Mouse (Mus musculus) olfactory bulb, adult 2 months (tissue): Measurements from ENCODE around the gene Arfgef2. TPM values are rescaled to one million over a fixed set of nuclear protein-coding genes. Genes with fewer than 3 reads are reported as not detected.

ENCODE experiments used
- H3K27ac ChIP-seq: fragments of 200-500 bp; 2 replicates; pipeline ENCODE4 v1.5.1; 2012; ENCODE audit warnings: low read depth, low read length; ENCODE audit not compliant: insufficient read depth
- H3K4me1 ChIP-seq: fragments of 200-500 bp; 2 replicates; pipeline ENCODE4 v1.6.1; 2012; ENCODE audit warnings: low read length; ENCODE audit not compliant: control insufficient read depth, insufficient read depth
- H3K4me3 ChIP-seq: fragments of 200-500 bp; 2 replicates; pipeline ENCODE4 v1.5.1; 2012; ENCODE audit warnings: mild to moderate bottlenecking, low read depth, low read length, moderate library complexity; ENCODE audit not compliant: insufficient read depth
- CTCF ChIP-seq: fragments of 200-500 bp; IDR thresholded peaks from 2 replicates; pipeline ENCODE4 v1.5.1; 2012; ENCODE audit warnings: low read depth, mild to moderate bottlenecking, low read length, moderate library complexity; ENCODE audit not compliant: insufficient read depth
- POLR2A ChIP-seq: fragments of 200-500 bp; IDR thresholded peaks from 2 replicates; pipeline ENCODE4 v1.6.1; 2012; ENCODE audit warnings: mild to moderate bottlenecking, low read depth, low read length, moderate library complexity; ENCODE audit not compliant: insufficient read depth
- WGBS: fragments of 180-500 bp; shearing (Covaris S2); methylation state at CpG from one replicate; pipeline ENCODE4 v1.1.7; 2018; 5-methylcytosine and 5-hydroxymethylcytosine counted together
- polyA plus RNA-seq: library from polyadenylated mRNA; stranded (reverse); fragments of >200 nt; gene quantifications from 2 replicates; pipeline ENCODE4 v1.2.4, GENCODE M21; 2012; ENCODE audit warnings: low replicate concordance; ENCODE audit not compliant: missing spikeins, insufficient read depth, insufficient read length

Arfgef2 gene
- polyA plus RNA-seq, 1 experiment, result 46.0 TPM

DNA sequence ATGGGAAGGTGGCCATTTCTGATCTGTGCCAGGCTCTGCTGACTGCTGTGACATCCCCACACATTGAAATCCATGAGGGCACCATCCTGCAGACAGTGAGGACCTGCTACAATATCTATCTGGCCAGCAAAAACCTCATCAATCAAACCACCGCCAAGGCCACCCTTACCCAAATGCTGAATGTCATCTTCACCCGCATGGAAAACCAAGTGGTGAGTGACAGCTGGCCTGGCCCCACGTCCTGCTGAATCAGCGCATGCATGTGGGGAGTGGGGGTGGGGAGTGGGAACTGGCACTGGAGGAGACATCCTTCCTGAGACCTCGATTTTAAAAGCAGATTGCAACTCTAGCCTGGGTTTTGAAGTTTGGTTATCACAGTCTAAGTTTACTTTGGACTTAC lies 30.2 kb downstream of the Arfgef2 start:
- H3K27ac ChIP-seq, result no peak overlapping the region
- no peak for TF ChIP-seq POLR2A
- TF ChIP-seq CTCF, result no peak
- WGBS, result 78% methylated on average over 5 of the region's 5 CpGs
- no peak overlapping the region for H3K4me3 ChIP-seq
- peaks cover 12% of the 10 kb centered on the region for H3K4me1 ChIP-seq

- Histone ChIP-seq H3K4me3 (no peak overlapping the region), H3K4me1 (peaks cover 4% of the 10 kb centered on the region; the same call in 1 of the 2 replicates), H3K27ac (no peak overlapping the region)
- no peak for TF ChIP-seq CTCF
- TF ChIP-seq POLR2A, result no peak
- 92% methylated on average over 4 of the region's 4 CpGs for WGBS
These were observed 36.4 kb downstream of the Arfgef2 start for GRCm38 (mm10) chr2:166841813-166842212.

DNA sequence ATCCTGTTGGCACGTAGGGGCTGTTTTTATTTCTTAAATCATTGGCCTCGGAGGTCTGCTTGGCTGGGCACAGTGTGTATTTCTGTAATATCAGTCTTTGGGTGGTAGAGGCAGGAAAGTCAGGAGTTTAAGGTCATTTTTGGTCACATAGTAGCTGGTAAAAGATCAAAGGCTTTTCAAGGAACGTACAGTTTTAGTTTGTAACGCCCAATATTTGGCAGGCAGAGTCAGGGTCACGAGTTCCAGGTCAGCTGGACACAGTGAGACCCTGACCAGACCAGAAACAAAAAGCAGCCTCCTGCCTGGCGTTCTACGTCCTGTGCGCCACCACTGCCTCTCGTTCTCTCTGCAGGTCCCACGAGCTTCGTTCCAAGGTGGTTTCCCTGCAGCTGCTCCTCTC lies 45.3 kb downstream of the Arfgef2 start:
- no peak overlapping the region for H3K4me3 ChIP-seq
- no peak for TF ChIP-seq CTCF
- TF ChIP-seq POLR2A, result no peak
- H3K27ac ChIP-seq, result no peak overlapping the region
- H3K4me1 ChIP-seq, result no peaks in the 10 kb centered on the region
- WGBS, result 81% methylated on average over 11 of the region's 11 CpGs

- Histone ChIP-seq H3K4me1 (no peaks in the 10 kb centered on the region), H3K4me3 (no peak overlapping the region), H3K27ac (no peak overlapping the region)
- TF ChIP-seq CTCF, result no peak
- TF ChIP-seq POLR2A, result no peak
- 94% methylated on average over 7 of the region's 7 CpGs for WGBS
These were observed 46.9 kb downstream of the Arfgef2 start for GRCm38 (mm10) chr2:166852270-166852669.

GRCm38 (mm10) chr2:166855771-166856170 lies 50.4 kb downstream of the Arfgef2 start:
- no peak overlapping the region for H3K4me3 ChIP-seq
- H3K27ac ChIP-seq, result no peak overlapping the region
- WGBS, result 90% methylated on average over 8 of the region's 8 CpGs
- H3K4me1 ChIP-seq, result no peaks in the 10 kb centered on the region
- no peak for TF ChIP-seq POLR2A
- no peak for TF ChIP-seq CTCF

DNA sequence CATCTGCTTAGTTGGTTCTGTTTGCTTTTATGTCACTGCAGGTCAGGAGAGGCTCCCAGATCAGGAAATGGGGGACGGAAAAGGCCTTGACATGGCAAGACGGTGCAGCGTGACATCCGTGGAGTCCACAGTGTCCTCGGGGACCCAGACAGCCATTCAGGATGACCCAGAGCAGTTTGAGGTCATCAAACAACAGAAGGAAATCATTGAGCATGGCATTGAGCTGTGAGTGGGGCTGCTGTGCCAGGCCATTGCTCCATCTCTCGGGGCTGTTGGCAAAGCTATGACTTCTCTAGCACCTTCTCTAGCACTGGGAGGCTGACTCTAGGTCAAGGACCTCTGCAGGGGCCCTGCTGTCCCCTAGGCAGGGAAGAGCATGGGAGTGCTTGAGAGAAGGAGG lies 51.0 kb downstream of the Arfgef2 start:
- WGBS, result 96% methylated on average over 6 of the region's 6 CpGs
- Histone ChIP-seq H3K27ac (no peak overlapping the region), H3K4me1 (no peaks in the 10 kb centered on the region), H3K4me3 (no peak overlapping the region)
- no peak for TF ChIP-seq POLR2A

GRCm38 (mm10) chr2:166857118-166857517 lies 51.7 kb downstream of the Arfgef2 start:
- WGBS, result 94% methylated on average over 2 of the region's 2 CpGs
- Histone ChIP-seq H3K27ac (no peak overlapping the region), H3K4me1 (no peaks in the 10 kb centered on the region), H3K4me3 (no peak overlapping the region)
- TF ChIP-seq CTCF (no peak), POLR2A (no peak)

GRCm38 (mm10) chr2:166859214-166859613 lies 53.8 kb downstream of the Arfgef2 start:
- WGBS, result 92% methylated on average over 7 of the region's 7 CpGs
- H3K27ac ChIP-seq, result no peak overlapping the region
- no peaks in the 10 kb centered on the region for H3K4me1 ChIP-seq
- TF ChIP-seq CTCF (no peak), POLR2A (no peak)
- no peak overlapping the region for H3K4me3 ChIP-seq

- H3K27ac ChIP-seq, result no peak overlapping the region
- TF ChIP-seq POLR2A, result no peak
- no peak for TF ChIP-seq CTCF
- H3K4me3 ChIP-seq, result no peak overlapping the region
- H3K4me1 ChIP-seq, result no peaks in the 10 kb centered on the region
- 48% methylated on average over 3 of the region's 3 CpGs for WGBS
These were observed 57.1 kb downstream of the Arfgef2 start for GRCm38 (mm10) chr2:166862505-166862904.

DNA sequence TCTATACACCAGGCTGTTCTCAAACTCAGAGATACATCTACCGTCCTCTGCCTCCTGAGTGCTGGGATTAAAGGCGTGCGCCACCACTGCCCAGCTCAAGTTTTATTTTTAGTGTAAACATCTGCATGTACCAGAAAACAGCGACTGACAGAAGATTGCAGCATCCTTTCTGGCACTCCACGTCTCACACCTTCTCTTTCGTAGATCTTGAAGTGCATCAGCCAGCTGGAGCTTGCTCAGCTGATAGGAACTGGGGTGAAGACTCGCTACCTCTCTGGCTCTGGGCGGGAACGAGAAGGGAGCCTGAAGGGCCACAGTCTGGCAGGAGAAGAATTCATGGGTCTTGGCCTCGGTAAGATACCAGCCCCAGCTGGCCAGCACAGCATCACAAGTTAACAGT lies 60.1 kb downstream of the Arfgef2 start:
- TF ChIP-seq CTCF, result no peak
- TF ChIP-seq POLR2A, result no peak
- no peak overlapping the region for H3K4me3 ChIP-seq
- WGBS, result 88% methylated on average over 10 of the region's 10 CpGs
- H3K27ac ChIP-seq, result no peak overlapping the region
- H3K4me1 ChIP-seq, result no peaks in the 10 kb centered on the region
